Mouse (Mus musculus) kidney, adult 2 months (tissue): Measurements from ENCODE around the gene Scml2. TPM values are rescaled to one million over a fixed set of nuclear protein-coding genes. Genes with fewer than 3 reads are reported as not detected.
A peak's percentile ranks its signal among the peaks of the same experiment; 100 is the strongest.
"Not testable (repeated sequence)": the region's sequence is repeated elsewhere in the genome, so short reads cannot be mapped to it uniquely, and the experiment has no call there.

Experiments used
- DNase-seq: peaks from one replicate; pipeline ENCODE4 v3.0.0; 2021
- H3K27ac ChIP-seq: fragments of 200-500 bp; 2 replicates; pipeline ENCODE4 v1.5.1; 2012; ENCODE audit warnings: low read depth, low read length, control low read depth, inconsistent platforms; ENCODE audit not compliant: insufficient read depth
- H3K27me3 ChIP-seq: fragments of 200-500 bp; replicated peaks from 2 replicates; pipeline ENCODE4 v1.6.1; 2012; ENCODE audit warnings: mild to moderate bottlenecking, moderate library complexity, low read length, inconsistent platforms; ENCODE audit not compliant: control insufficient read depth, insufficient read depth
- H3K36me3 ChIP-seq: fragments of 200-500 bp; 2 replicates; pipeline ENCODE4 v1.6.1; 2012; ENCODE audit warnings: mild to moderate bottlenecking, moderate library complexity, low read length, inconsistent platforms; ENCODE audit not compliant: control insufficient read depth, insufficient read depth
- H3K4me1 ChIP-seq: fragments of 200-500 bp; 2 replicates; pipeline ENCODE4 v1.6.1; 2011; ENCODE audit warnings: low read length; ENCODE audit not compliant: control insufficient read depth, insufficient read depth
- H3K4me3 ChIP-seq: fragments of 200-500 bp; 2 replicates; pipeline ENCODE4 v1.5.1; 2011; ENCODE audit warnings: mild to moderate bottlenecking, low read depth, low read length, control low read depth; ENCODE audit not compliant: insufficient read depth
- CTCF ChIP-seq: fragments of 200-500 bp; conservative IDR thresholded peaks from 2 replicates; pipeline ENCODE4 v1.5.1; 2011; ENCODE audit warnings: low read depth, mild to moderate bottlenecking, control low read depth, low read length, moderate library complexity, mixed read lengths; ENCODE audit not compliant: insufficient read depth, insufficient read length
- POLR2A ChIP-seq: fragments of 200-500 bp; IDR thresholded peaks from one replicate; pipeline ENCODE4 v1.6.1; 2011; ENCODE audit warnings: low read depth, low read length, control low read depth
- WGBS: fragments of 180-500 bp; shearing (Covaris S2); methylation state at CpG from one replicate; pipeline ENCODE4 v1.1.7; 2018; 5-methylcytosine and 5-hydroxymethylcytosine counted together
- polyA plus RNA-seq: library from polyadenylated mRNA; depleted of rRNA; stranded (reverse); fragments of >200 nt; gene quantifications from 2 replicates; pipeline ENCODE4 v1.2.3, GENCODE M21; 2012; rRNA removed

Gene Scml2
- 0.14 TPM in 2 replicates for polyA plus RNA-seq

GRCm38 (mm10) chrX:161116893-161117292 lies at the start of gene Scml2:
TSS of gene Scml2 (plus strand) at chrX:161117193.
- H3K4me1 ChIP-seq, DNase-seq, H3K36me3 ChIP-seq, H3K27me3 ChIP-seq, H3K27ac ChIP-seq, H3K4me3 ChIP-seq: not testable (repeated sequence)
- WGBS, result 100% methylated on average over 7 of the region's 14 CpGs

DNA sequence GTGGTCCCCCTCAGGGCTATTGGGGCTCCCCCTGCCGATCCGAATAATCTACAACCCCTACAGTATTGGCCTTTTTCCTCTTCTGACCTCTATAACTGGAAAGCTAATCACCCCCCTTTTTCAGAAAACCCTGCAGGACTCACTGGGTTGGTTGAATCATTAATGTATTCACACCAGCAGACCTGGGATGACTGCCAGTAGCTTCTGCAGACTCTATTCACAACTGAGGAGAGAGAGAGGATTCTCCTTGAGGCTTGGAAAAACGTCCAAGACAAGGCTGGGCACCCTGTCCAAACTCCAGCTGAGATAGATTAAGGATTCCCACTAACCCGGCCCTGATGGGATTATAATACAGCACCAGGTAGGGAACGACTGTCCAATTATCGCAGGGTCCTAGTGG lies 41.4 kb upstream of the Scml2 start:
- H3K4me3 ChIP-seq, H3K27me3 ChIP-seq, H3K27ac ChIP-seq, H3K36me3 ChIP-seq, H3K4me1 ChIP-seq: not testable (repeated sequence)
- DNase-seq, result peak; percentile 46
- 67% methylated on average over 6 of the region's 6 CpGs for WGBS

GRCm38 (mm10) chrX:161162314-161163068 lies 45.5 kb downstream of the Scml2 start:
- peak; percentile 39 for DNase-seq
- WGBS, result under 1% methylated on average over 22 of the region's 22 CpGs

GRCm38 (mm10) chrX:161163069-161163416 lies 46.0 kb downstream of the Scml2 start:
- Histone ChIP-seq H3K36me3 (no peaks in the 10 kb centered on the region), H3K4me3 (peak overlapping the region; percentile 86), H3K27ac (no peak overlapping the region), H3K27me3 (no peaks in the 10 kb centered on the region), H3K4me1 (no peaks in the 10 kb centered on the region)
- TF ChIP-seq CTCF (no peak), POLR2A (no peak)
- DNase-seq, result no peak
- 4% methylated on average over 6 of the region's 6 CpGs for WGBS

More at GRCm38 (mm10) chrX:161162314-161163068, 45.5 kb downstream of the Scml2 start:
- peak overlapping the region; percentile 86 for H3K4me3 ChIP-seq
- H3K27me3 ChIP-seq, result no peaks in the 10 kb centered on the region
- H3K4me1 ChIP-seq, result no peaks in the 10 kb centered on the region
- no peak for TF ChIP-seq POLR2A
- no peak for TF ChIP-seq CTCF
- no peak overlapping the region for H3K27ac ChIP-seq
- H3K36me3 ChIP-seq, result no peaks in the 10 kb centered on the region

- 74% methylated on average over 2 of the region's 2 CpGs for WGBS
- not testable (repeated sequence) for DNase-seq, H3K27ac ChIP-seq, H3K4me3 ChIP-seq, H3K4me1 ChIP-seq, H3K27me3 ChIP-seq, H3K36me3 ChIP-seq
These were observed 170.2 kb downstream of the Scml2 start, which contains the start of gene Gm15262 for GRCm38 (mm10) chrX:161287156-161287555. TSS of gene Gm15262 (plus strand) at chrX:161287456.

Other genes starting within 250 kb of the Scml2 start
- gene Gja6, start 210.1 kb upstream of the Scml2 start, polyA plus RNA-seq, result 0.03 and 0.04 TPM in 2 replicates
- 1.5 and 1.6 TPM in 2 replicates for gene Cdkl5, start 122.5 kb upstream of the Scml2 start, polyA plus RNA-seq
- gene Gm15262, start 170.3 kb downstream of the Scml2 start, polyA plus RNA-seq, result not detected in 2 replicates